In genomic region chr10:16713143-16713542, GRCm38 (mm10) we compare ENCODE assay signal across 29 mouse cellular contexts.
DNase-seq lines count a peak whose midpoint lies in the region; ATAC-seq and TF ChIP-seq lines count a peak whose summit lies in the region.
"Had no signal": no experiment of that assay in that cellular context is flagged by ENCODE, and none has a peak within 500 bp of the region (broad histone marks: within the 10 kb centered on the region; RNA-seq: fewer than 3 reads in every experiment).

No protein-coding gene starts in this region.

- no peak overlapping the region for H3K4me3 ChIP-seq in hindbrain, embryonic 15.5 days
- H3K4me3 ChIP-seq in hindbrain, postnatal 0 days (ENCODE audit: low read length) = no peak overlapping the region
- H3K4me3 ChIP-seq in kidney, postnatal 0 days (replicated peaks; ENCODE audit: low read depth, low read length) = no peak overlapping the region
- H3K4me3 ChIP-seq: embryonic facial prominence, embryonic 13.5 days; erythroblast, embryonic 14.5 days; heart, embryonic 15.5 days; limb, embryonic 13.5 days; midbrain, embryonic 10.5 days; midbrain, embryonic 15.5 days; neural tube, embryonic 15.5 days; stomach, embryonic 15.5 days had no signal

- no peaks in the 10 kb centered on the region for H3K36me3 ChIP-seq in hindbrain, embryonic 15.5 days
- H3K36me3 ChIP-seq in hindbrain, postnatal 0 days (ENCODE audit: insufficient read depth, low read length) = no peaks in the 10 kb centered on the region
- no peaks in the 10 kb centered on the region for H3K36me3 ChIP-seq in kidney, postnatal 0 days (ENCODE audit: insufficient read depth, low read length)
- H3K36me3 ChIP-seq: embryonic facial prominence, embryonic 13.5 days; G1E; heart, embryonic 15.5 days; limb, embryonic 13.5 days; midbrain, embryonic 10.5 days; midbrain, embryonic 15.5 days; neural tube, embryonic 15.5 days; stomach, embryonic 15.5 days had no signal

- no peaks in the 10 kb centered on the region for H3K4me1 ChIP-seq in hindbrain, embryonic 15.5 days (replicated peaks)
- no peaks in the 10 kb centered on the region for H3K4me1 ChIP-seq in hindbrain, postnatal 0 days (ENCODE audit: insufficient read depth, low read length)
- no peaks in the 10 kb centered on the region for H3K4me1 ChIP-seq in kidney, postnatal 0 days (replicated peaks; ENCODE audit: insufficient read depth, low read length)
- H3K4me1 ChIP-seq: embryonic facial prominence, embryonic 13.5 days; heart, embryonic 15.5 days; limb, embryonic 13.5 days; midbrain, embryonic 10.5 days; midbrain, embryonic 15.5 days; neural tube, embryonic 15.5 days; stomach, embryonic 15.5 days had no signal

- H3K9me3 ChIP-seq in hindbrain, embryonic 15.5 days = no peaks in the 10 kb centered on the region
- H3K9me3 ChIP-seq in hindbrain, postnatal 0 days (ENCODE audit: low read length) = no peaks in the 10 kb centered on the region
- H3K9me3 ChIP-seq in kidney, postnatal 0 days (replicated peaks; ENCODE audit: low read length) = no peaks in the 10 kb centered on the region
- H3K9me3 ChIP-seq: embryonic facial prominence, embryonic 13.5 days; G1E; heart, embryonic 15.5 days; limb, embryonic 13.5 days; midbrain, embryonic 10.5 days; midbrain, embryonic 15.5 days; neural tube, embryonic 15.5 days; stomach, embryonic 15.5 days had no signal

- WGBS in hindbrain, embryonic 15.5 days = 58% methylated on average over 3 of the region's 3 CpGs
- WGBS in hindbrain, postnatal 0 days = 62% methylated on average over 3 of the region's 3 CpGs
- WGBS in kidney, postnatal 0 days = 26% methylated on average over 3 of the region's 3 CpGs

- H3K9ac ChIP-seq in hindbrain, embryonic 15.5 days = no peak overlapping the region
- H3K9ac ChIP-seq in hindbrain, postnatal 0 days (replicated peaks; ENCODE audit: low read length) = no peak overlapping the region
- H3K9ac ChIP-seq in kidney, postnatal 0 days (ENCODE audit: low read depth, low read length) = no peak overlapping the region
- H3K9ac ChIP-seq: embryonic facial prominence, embryonic 13.5 days; forebrain, postnatal 0 days; heart, embryonic 15.5 days; limb, embryonic 13.5 days; midbrain, embryonic 15.5 days; neural tube, embryonic 15.5 days; stomach, embryonic 15.5 days had no signal

- no peak for TF ChIP-seq CTCF in hindbrain, postnatal 0 days (IDR thresholded peaks at IDR 0.05; ENCODE audit: low read depth)
- no peak for TF ChIP-seq CTCF in kidney, postnatal 0 days (IDR thresholded peaks at IDR 0.05; ENCODE audit: low read depth)

- H3K27me3 ChIP-seq in hindbrain, embryonic 15.5 days = no peaks in the 10 kb centered on the region
- no peaks in the 10 kb centered on the region for H3K27me3 ChIP-seq in hindbrain, postnatal 0 days (ENCODE audit: insufficient read depth, low read length)
- no peaks in the 10 kb centered on the region for H3K27me3 ChIP-seq in kidney, postnatal 0 days (ENCODE audit: insufficient read depth, low read length)
- H3K27me3 ChIP-seq: embryonic facial prominence, embryonic 13.5 days; heart, embryonic 15.5 days; limb, embryonic 13.5 days; midbrain, embryonic 15.5 days; neural tube, embryonic 15.5 days; Patski; stomach, embryonic 15.5 days had no signal

- ATAC-seq in hindbrain, embryonic 15.5 days (ENCODE audit: low FRiP score, low read depth) = peak; percentile 59; the same call in 1 of the 2 replicates
- ATAC-seq in hindbrain, postnatal 0 days = no peak
- ATAC-seq in kidney, postnatal 0 days (replicated peaks; ENCODE audit: low FRiP score, low read depth) = no peak
- ATAC-seq: forebrain, postnatal 0 days; midbrain, embryonic 15.5 days; Patski had no signal

- H3K4me2 ChIP-seq in hindbrain, embryonic 15.5 days = no peak overlapping the region
- H3K4me2 ChIP-seq in hindbrain, postnatal 0 days (ENCODE audit: low read depth, low read length) = no peak overlapping the region
- H3K4me2 ChIP-seq in kidney, postnatal 0 days (ENCODE audit: low read length) = no peak overlapping the region
- H3K4me2 ChIP-seq: embryonic facial prominence, embryonic 13.5 days; heart, embryonic 15.5 days; limb, embryonic 13.5 days; liver, embryonic 11.5 days; midbrain, embryonic 15.5 days; neural tube, embryonic 15.5 days; stomach, embryonic 15.5 days had no signal

- peak; percentile 6 for DNase-seq in embryo, embryonic 11 days
- DNase-seq in embryo, embryonic 9.5 days (ENCODE audit: extremely low spot score) = no peak
- no peak for DNase-seq in hindbrain, postnatal 0 days (ENCODE audit: low spot score)
- peak; percentile 8 for DNase-seq in kidney, postnatal 0 days (ENCODE audit: low spot score)
- no peak for DNase-seq in kidney, postnatal 10 days
- DNase-seq in forelimb bud, embryonic 11.5 days (ENCODE audit: low read depth, low spot score) = peak; percentile 9
- no peak for DNase-seq in urinary bladder, adult 2 months (ENCODE audit: low spot score)
- DNase-seq: adrenal gland, postnatal 10 days; cerebellum, adult 18-20 months; cerebellum, postnatal 10 days; forebrain, postnatal 0 days; gastrocnemius, postnatal 14 days; kidney, adult 2 months; kidney, postnatal 4 days; lung, postnatal 10 days; retina, postnatal 1 day; right cerebral cortex, postnatal 25 days had no signal

- H3K27ac ChIP-seq in hindbrain, embryonic 15.5 days (replicated peaks) = no peak overlapping the region
- no peak overlapping the region for H3K27ac ChIP-seq in hindbrain, postnatal 0 days
- no peak overlapping the region for H3K27ac ChIP-seq in kidney, postnatal 0 days
- H3K27ac ChIP-seq: embryonic facial prominence, embryonic 13.5 days; heart, embryonic 15.5 days; limb, embryonic 13.5 days; midbrain, embryonic 10.5 days; midbrain, embryonic 15.5 days; neural tube, embryonic 15.5 days; stomach, embryonic 15.5 days had no signal

Comparison
In these comparisons a context has a peak if more than half of its experiments do, and no peak if none do; other contexts are left out.
1. DNase-seq: peak in embryo, embryonic 11 days (single experiment), kidney, postnatal 0 days (single experiment) and forelimb bud, embryonic 11.5 days (single experiment); none in embryo, embryonic 9.5 days (single experiment), hindbrain, postnatal 0 days (single experiment), kidney, postnatal 10 days (single experiment) and urinary bladder, adult 2 months (single experiment).